In genomic region chr8:22380934-22381333, GRCm38 (mm10) we compare ENCODE assay signal across 20 mouse cellular contexts.
"Had no signal": no experiment of that assay in that cellular context is flagged by ENCODE, and none has a peak within 500 bp of the region (broad histone marks: within the 10 kb centered on the region; RNA-seq: fewer than 3 reads in every experiment).

No protein-coding gene starts in this region.

- H3K4me2 ChIP-seq: limb, embryonic 12.5 days; limb, embryonic 15.5 days; liver, embryonic 11.5 days; lung, embryonic 14.5 days; midbrain, embryonic 12.5 days; midbrain, embryonic 15.5 days; neural tube, embryonic 12.5 days; neural tube, embryonic 15.5 days had no signal

- H3K9me3 ChIP-seq: limb, embryonic 12.5 days; limb, embryonic 15.5 days; midbrain, embryonic 12.5 days; midbrain, embryonic 15.5 days; neural tube, embryonic 12.5 days; neural tube, embryonic 15.5 days had no signal

- H3K4me1 ChIP-seq: limb, embryonic 12.5 days; limb, embryonic 15.5 days; midbrain, embryonic 12.5 days; midbrain, embryonic 15.5 days; neural tube, embryonic 12.5 days; neural tube, embryonic 15.5 days had no signal

- DNase-seq: kidney, adult 2 months; kidney, postnatal 25 days; layer of hippocampus, postnatal 36 days; left cerebral cortex, postnatal 4 days; liver, postnatal 0 days; lung, embryonic 14.5 days; thymus, adult 18-20 months; thymus, postnatal 36 days had no signal

- H3K36me3 ChIP-seq: midbrain, embryonic 15.5 days had no signal

- H3K4me3 ChIP-seq: limb, embryonic 12.5 days; limb, embryonic 15.5 days; midbrain, embryonic 12.5 days; midbrain, embryonic 15.5 days; neural tube, embryonic 12.5 days; neural tube, embryonic 15.5 days had no signal

- H3K9ac ChIP-seq: limb, embryonic 12.5 days; limb, embryonic 15.5 days; liver, embryonic 14.5 days; liver, postnatal 0 days; lung, embryonic 14.5 days; midbrain, embryonic 12.5 days; midbrain, embryonic 15.5 days; neural tube, embryonic 12.5 days; neural tube, embryonic 15.5 days had no signal

- H3K27me3 ChIP-seq: limb, embryonic 12.5 days; limb, embryonic 15.5 days; midbrain, embryonic 12.5 days; midbrain, embryonic 15.5 days; neural tube, embryonic 12.5 days; neural tube, embryonic 15.5 days had no signal

- ATAC-seq: intestine, embryonic 16.5 days; liver, postnatal 0 days; lung, postnatal 0 days; midbrain, embryonic 15.5 days had no signal

- H3K27ac ChIP-seq: kidney, postnatal 0 days; limb, embryonic 12.5 days; limb, embryonic 15.5 days; liver, embryonic 14.5 days; macrophage; midbrain, embryonic 12.5 days; midbrain, embryonic 15.5 days; neural tube, embryonic 12.5 days; neural tube, embryonic 15.5 days had no signal
